Mouse (Mus musculus) testis, adult 2 months (tissue): Measurements from ENCODE around the gene Myo1b. TPM values are rescaled to one million over a fixed set of nuclear protein-coding genes. Genes with fewer than 3 reads are reported as not detected.
A peak's percentile ranks its signal among the peaks of the same experiment; 100 is the strongest.

Source experiments
- H3K27ac ChIP-seq: fragments of 200-500 bp; 2 replicates; pipeline ENCODE4 v1.5.1; 2012; ENCODE audit warnings: low read depth, low read length; ENCODE audit not compliant: control insufficient read depth, insufficient read depth
- H3K27me3 ChIP-seq: fragments of 200-500 bp; 2 replicates; pipeline ENCODE4 v1.6.1; 2012; ENCODE audit warnings: mild to moderate bottlenecking, low read length, moderate library complexity; ENCODE audit not compliant: control insufficient read depth, insufficient read depth
- H3K36me3 ChIP-seq: fragments of 200-500 bp; 2 replicates; pipeline ENCODE4 v1.6.1; 2012; ENCODE audit warnings: mild to moderate bottlenecking, low read length; ENCODE audit not compliant: control insufficient read depth, insufficient read depth
- H3K4me1 ChIP-seq: fragments of 200-500 bp; 2 replicates; pipeline ENCODE4 v1.6.1; 2012; ENCODE audit warnings: low read length; ENCODE audit not compliant: control insufficient read depth, insufficient read depth
- H3K4me3 ChIP-seq: fragments of 200-500 bp; 2 replicates; pipeline ENCODE4 v1.5.1; 2012; ENCODE audit warnings: low read depth, mild to moderate bottlenecking, low read length, moderate library complexity, mixed read lengths; ENCODE audit not compliant: control insufficient read depth
- CTCF ChIP-seq: fragments of 200-500 bp; IDR thresholded peaks from 2 replicates; pipeline ENCODE4 v1.5.1; 2012; ENCODE audit warnings: low read depth, mild to moderate bottlenecking, inconsistent platforms, low read length, moderate library complexity; ENCODE audit not compliant: control insufficient read depth, insufficient read depth, insufficient replicate concordance
- POLR2A ChIP-seq: fragments of 200-500 bp; IDR thresholded peaks from 2 replicates; pipeline ENCODE4 v1.6.1; 2012; ENCODE audit warnings: low read depth, mild to moderate bottlenecking, inconsistent platforms, low read length, moderate library complexity; ENCODE audit not compliant: control insufficient read depth
- polyA plus RNA-seq: library from polyadenylated mRNA; depleted of rRNA; stranded (reverse); fragments of >200 nt; gene quantifications from 2 replicates; pipeline ENCODE4 v1.2.3, GENCODE M21; 2012

The Myo1b gene
- polyA plus RNA-seq, 1 experiment: 0.89 TPM

GRCm38 (mm10) chr1:51751006-51751405 is 164.9 kb downstream of the Myo1b start:
- H3K36me3 ChIP-seq: no peaks in the 10 kb centered on the region
- peaks cover 2% of the 10 kb centered on the region for H3K4me1 ChIP-seq

GRCm38 (mm10) chr1:51748306-51748705 is 167.6 kb downstream of the Myo1b start:
- no peak overlapping the region for H3K4me3 ChIP-seq
- H3K4me1 ChIP-seq: peaks cover 2% of the 10 kb centered on the region
- TF ChIP-seq CTCF (no peak), POLR2A (no peak)
- no peak overlapping the region for H3K27ac ChIP-seq
- no peaks in the 10 kb centered on the region for H3K27me3 ChIP-seq
- H3K36me3 ChIP-seq: no peaks in the 10 kb centered on the region

More at GRCm38 (mm10) chr1:51751006-51751405, 164.9 kb downstream of the Myo1b start:
- Histone ChIP-seq H3K4me3 (no peak overlapping the region), H3K27me3 (no peaks in the 10 kb centered on the region), H3K27ac (peak overlapping the region; percentile 39; the same call in 1 of the 2 replicates)
- TF ChIP-seq POLR2A: no peak
- TF ChIP-seq CTCF: no peak

- Histone ChIP-seq H3K27ac (peak overlapping the region; percentile 14; the same call in 1 of the 2 replicates), H3K36me3 (no peaks in the 10 kb centered on the region), H3K4me3 (no peak overlapping the region), H3K27me3 (no peaks in the 10 kb centered on the region), H3K4me1 (peaks cover 2% of the 10 kb centered on the region)
- TF ChIP-seq CTCF (no peak), POLR2A (no peak)
Measured at GRCm38 (mm10) chr1:51747494-51747893, 168.4 kb downstream of the Myo1b start.

- Histone ChIP-seq H3K27me3 (no peaks in the 10 kb centered on the region), H3K36me3 (no peaks in the 10 kb centered on the region), H3K4me3 (no peak overlapping the region), H3K4me1 (peaks cover 2% of the 10 kb centered on the region), H3K27ac (no peak overlapping the region)
- no peak for TF ChIP-seq POLR2A
- TF ChIP-seq CTCF: no peak
Measured at GRCm38 (mm10) chr1:51746711-51747240, 169.1 kb downstream of the Myo1b start.

GRCm38 (mm10) chr1:51743756-51744425 is 172.0 kb downstream of the Myo1b start:
- Histone ChIP-seq H3K27ac (no peak overlapping the region), H3K4me1 (peaks cover 2% of the 10 kb centered on the region), H3K27me3 (no peaks in the 10 kb centered on the region), H3K36me3 (no peaks in the 10 kb centered on the region), H3K4me3 (no peak overlapping the region)
- TF ChIP-seq CTCF (no peak), POLR2A (no peak)

- TF ChIP-seq CTCF (no peak), POLR2A (no peak)
- Histone ChIP-seq H3K27ac (no peak overlapping the region), H3K27me3 (no peaks in the 10 kb centered on the region), H3K4me3 (no peak overlapping the region), H3K4me1 (peaks cover 2% of the 10 kb centered on the region), H3K36me3 (no peaks in the 10 kb centered on the region)
Measured at GRCm38 (mm10) chr1:51742586-51742985, 173.3 kb downstream of the Myo1b start.

GRCm38 (mm10) chr1:51740626-51741231 is 175.1 kb downstream of the Myo1b start:
- Histone ChIP-seq H3K4me3 (no peak overlapping the region), H3K36me3 (no peaks in the 10 kb centered on the region), H3K27me3 (no peaks in the 10 kb centered on the region), H3K27ac (peak overlapping the region; percentile 52), H3K4me1 (no peaks in the 10 kb centered on the region)
- no peak for TF ChIP-seq POLR2A
- TF ChIP-seq CTCF: no peak
